Mouse (Mus musculus) neutrophil, adult 83 days (primary cell): ENCODE measurements around the gene Pak6. TPM values are rescaled to one million over a fixed set of nuclear protein-coding genes. Genes with fewer than 3 reads are reported as not detected.

Source experiments
- total RNA-seq, 2 experiments: library from RNA; stranded (reverse); gene quantifications; one replicate each; pipeline ENCODE4 v1.2.4; 2023

Gene Pak6
- not detected for total RNA-seq

DNA sequence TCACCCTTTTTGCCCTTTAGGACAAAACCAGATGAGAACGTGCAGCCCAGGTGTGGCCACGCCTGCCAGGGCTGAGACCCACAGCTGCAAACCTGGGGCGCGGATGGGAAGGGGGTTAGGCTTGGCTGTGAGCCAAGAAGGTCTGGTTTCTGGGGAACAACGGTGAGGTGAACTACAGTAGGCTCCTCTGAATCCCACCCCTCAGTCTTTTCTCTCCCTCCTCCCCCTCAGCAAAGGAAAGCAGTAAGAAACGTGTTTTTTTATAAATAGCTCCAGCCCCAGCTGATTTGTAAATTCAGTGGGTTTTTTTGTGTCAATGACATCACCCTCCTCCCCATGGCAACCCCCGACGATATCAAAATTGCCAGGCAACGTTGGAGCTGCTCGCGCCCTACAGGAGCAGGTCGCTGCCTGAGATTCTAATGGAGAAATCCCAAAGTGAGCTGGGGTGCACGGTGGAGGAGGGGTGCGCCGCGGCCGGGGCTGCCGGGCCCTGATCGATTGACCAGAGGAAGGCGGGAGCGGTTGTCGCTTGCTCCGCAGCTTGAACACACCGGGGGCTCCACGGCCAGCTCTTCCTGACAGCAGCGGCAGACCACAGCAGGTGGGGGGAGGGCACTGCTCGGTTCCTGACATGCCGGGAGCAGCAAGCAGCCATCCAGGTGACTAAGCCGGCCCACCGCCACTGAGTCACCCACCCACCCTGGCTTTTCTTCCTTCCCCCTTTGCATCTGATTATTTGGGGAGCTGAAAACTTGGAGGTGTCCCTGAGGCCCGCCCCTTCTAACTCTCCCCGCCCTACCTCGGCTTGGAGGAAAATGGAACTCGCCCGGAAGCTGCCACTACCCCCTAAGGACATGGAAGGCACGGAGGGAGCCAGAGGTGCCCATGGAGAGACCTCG, at the start of gene Pak6:
Gene Pak6, plus strand, starts transcription at position 402 of the 902 bp plus-strand sequence.

DNA sequence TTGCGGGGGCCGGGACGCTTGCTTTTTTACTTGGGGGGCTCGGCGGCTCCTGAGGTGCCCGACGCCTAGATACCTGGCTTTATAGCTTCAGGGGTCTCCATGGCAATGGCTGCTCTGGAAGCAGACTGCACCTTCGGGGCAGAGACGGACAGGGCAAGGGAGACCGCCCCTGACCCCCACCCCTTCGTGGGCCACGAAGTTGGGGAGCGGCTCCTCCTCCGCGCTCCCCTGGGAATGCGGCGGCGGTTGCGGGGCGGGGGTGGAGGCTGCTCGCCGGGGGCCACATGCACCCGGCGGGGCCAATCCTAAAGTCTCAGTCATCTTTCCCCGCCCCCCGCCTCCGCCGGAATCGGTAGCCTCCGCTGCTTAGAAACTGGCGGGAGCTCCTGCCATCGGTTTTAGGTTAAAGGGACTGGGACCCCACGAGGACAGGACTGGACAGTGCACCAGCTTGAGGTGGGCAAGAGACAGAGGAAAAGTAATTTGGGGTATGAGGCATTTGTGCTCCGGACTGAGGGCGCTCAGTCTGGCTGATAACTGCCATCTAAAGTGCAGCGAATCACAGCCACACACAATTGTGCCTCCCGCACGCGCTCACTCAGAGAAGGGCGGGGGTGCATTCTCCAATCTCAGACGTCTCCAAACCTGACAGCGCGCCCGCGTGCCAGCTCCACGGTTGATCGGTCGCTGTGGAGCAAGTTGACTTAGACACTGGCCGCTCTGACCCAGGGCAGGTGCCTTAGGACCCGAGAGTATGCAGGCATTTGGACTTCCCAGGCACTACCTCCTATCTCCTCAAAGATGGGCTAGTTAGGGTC, 41.0 kb downstream of the Pak6 start, which contains the start of gene Ankrd63:
Gene Ankrd63, minus strand, starts transcription at position 51 of the 818 bp plus-strand sequence.

DNA sequence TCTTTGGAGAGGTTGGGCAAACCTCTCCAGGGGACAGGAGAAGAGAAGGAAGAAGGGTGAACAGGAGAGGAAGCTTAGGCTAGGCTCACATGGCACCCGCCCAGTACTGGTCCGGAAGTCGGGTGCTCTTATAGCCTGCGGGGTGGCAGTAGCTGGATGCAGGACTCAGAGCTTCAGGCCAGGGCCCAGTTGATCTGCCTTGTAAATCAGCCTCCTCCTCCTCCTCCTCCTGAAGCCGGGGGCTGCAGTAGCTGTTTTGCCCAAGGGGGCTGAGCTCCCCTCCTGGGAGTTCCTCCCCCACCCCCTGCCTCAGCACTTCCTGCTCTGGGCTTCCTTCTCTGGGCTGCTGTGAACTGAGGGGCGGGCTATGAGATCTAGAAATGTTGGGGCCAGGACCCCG, 65.2 kb downstream of the Pak6 start, which contains the start of gene Plcb2:
Gene Plcb2, minus strand, starts transcription at position 102 of the 400 bp plus-strand sequence.

DNA sequence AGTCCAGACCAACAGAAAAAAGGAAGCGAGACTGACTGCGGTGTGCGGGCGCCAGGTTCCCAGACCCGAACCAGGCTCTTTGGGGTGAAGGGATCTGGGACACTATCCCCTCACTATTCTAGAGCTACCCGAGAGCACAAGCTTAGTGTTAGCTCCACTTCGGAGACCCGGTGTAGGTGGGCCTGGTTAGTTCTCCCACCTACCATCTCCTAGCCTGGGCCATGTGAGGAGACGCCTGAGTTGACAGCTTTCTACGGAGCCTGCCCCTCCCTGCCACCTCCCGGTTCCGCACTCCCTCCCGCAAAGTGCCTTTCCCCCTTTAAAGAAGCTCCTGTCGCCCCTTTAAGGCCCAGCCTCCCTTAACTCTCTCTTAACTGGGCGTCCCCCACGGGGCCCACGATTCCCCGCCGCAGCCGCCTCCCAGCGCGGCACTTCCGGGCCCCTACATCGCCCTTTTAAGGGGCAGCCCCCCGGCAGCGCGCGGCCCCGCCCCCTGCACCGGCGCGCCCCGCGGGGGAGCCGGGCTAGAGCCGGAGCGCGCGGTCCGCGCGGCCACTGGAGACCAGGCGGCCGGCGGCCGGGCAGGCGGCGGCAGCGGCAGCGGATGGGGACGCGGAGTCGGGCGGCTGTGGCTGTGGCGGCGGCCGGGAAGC, 82.3 kb downstream of the Pak6 start, which contains the start of gene Inafm2:
Gene Inafm2, plus strand, starts transcription at position 527 of the 653 bp plus-strand sequence.

Other genes starting within 250 kb of the Pak6 start
- 10 to 100 TPM; 80.6 to 83.0 TPM for gene Srp14, start 183.6 kb upstream of the Pak6 start, total RNA-seq
- gene Bmf, start 113.6 kb upstream of the Pak6 start, total RNA-seq: 10 to 100 TPM in 1 of 2 experiments, 1 to 10 TPM in 1; 8.5 to 13.5 TPM
- gene Bub1b, start 65.1 kb upstream of the Pak6 start, total RNA-seq: 10 to 100 TPM; 64.0 to 64.1 TPM
- under 1 TPM; 0.70 to 0.93 TPM for gene Ankrd63, start 40.7 kb downstream of the Pak6 start, total RNA-seq
- 100 to 1,000 TPM; 163 to 171 TPM for gene Plcb2, start 65.1 kb downstream of the Pak6 start, total RNA-seq
- 10 to 100 TPM; 12.9 to 13.3 TPM for gene Inafm2, start 82.5 kb downstream of the Pak6 start, total RNA-seq
- gene Ccdc9b, start 99.4 kb downstream of the Pak6 start, total RNA-seq: under 1 TPM; 0.20 to 0.33 TPM
- not detected for gene Phgr1, start 109.5 kb downstream of the Pak6 start, total RNA-seq
- gene Disp2, start 116.4 kb downstream of the Pak6 start, total RNA-seq: under 1 TPM in 1 of 2 experiments, not detected in 1; 0.04 TPM
- 10 to 100 TPM; 53.2 to 58.7 TPM for gene Knstrn, start 150.7 kb downstream of the Pak6 start, total RNA-seq
- 10 to 100 TPM; 29.2 to 30.5 TPM for gene Ivd, start 198.7 kb downstream of the Pak6 start, total RNA-seq
- gene Bahd1, start 237.1 kb downstream of the Pak6 start, total RNA-seq: 10 to 100 TPM in 1 of 2 experiments, 1 to 10 TPM in 1; 8.5 to 11.6 TPM